Mouse (Mus musculus) forebrain, embryonic 15.5 days (tissue): ENCODE measurements around the gene Plxdc2. TPM values are rescaled to one million over a fixed set of nuclear protein-coding genes. Genes with fewer than 3 reads are reported as not detected.

Experiments
- ATAC-seq: fragments of 200-750 bp; cut with Nextera tagmentation; replicated peaks from 2 replicates; pipeline ENCODE4 v1.8.0; 2017; ENCODE audit warnings: mild to moderate bottlenecking, moderate TSS enrichment, moderate library complexity
- H3K27ac ChIP-seq: fragments of 300-500 bp; sonication (generic); replicated peaks from 2 replicates; pipeline ENCODE4 v1.5.1; 2015; ENCODE audit warnings: mild to moderate bottlenecking, inconsistent platforms
- H3K27me3 ChIP-seq: fragments of 300-500 bp; sonication (generic); 2 replicates; pipeline ENCODE4 v1.6.1; 2015; ENCODE audit warnings: inconsistent platforms
- H3K36me3 ChIP-seq: fragments of 300-500 bp; sonication (generic); 2 replicates; pipeline ENCODE4 v1.6.1; 2015; ENCODE audit warnings: mild to moderate bottlenecking, inconsistent platforms
- H3K4me1 ChIP-seq: fragments of 300-500 bp; sonication (generic); 2 replicates; pipeline ENCODE4 v1.6.1; 2015; ENCODE audit warnings: inconsistent platforms
- H3K4me2 ChIP-seq: fragments of 300-500 bp; sonication (generic); replicated peaks from 2 replicates; pipeline ENCODE4 v1.6.1; 2015; ENCODE audit warnings: mild to moderate bottlenecking, inconsistent platforms
- H3K4me3 ChIP-seq: fragments of 300-500 bp; sonication (generic); 2 replicates; pipeline ENCODE4 v1.5.1; 2015; ENCODE audit warnings: mild to moderate bottlenecking, inconsistent platforms
- H3K9ac ChIP-seq: fragments of 300-500 bp; sonication (generic); replicated peaks from 2 replicates; pipeline ENCODE4 v1.6.1; 2015; ENCODE audit warnings: mild to moderate bottlenecking, inconsistent platforms
- H3K9me3 ChIP-seq: fragments of 300-500 bp; sonication (generic); 2 replicates; pipeline ENCODE4 v1.6.1; 2016; ENCODE audit warnings: inconsistent platforms
- WGBS: fragments of 180-500 bp; shearing (Covaris S2); methylation state at CpG from one replicate; pipeline ENCODE4 v1.1.7; 2015; ENCODE audit warnings: mixed read lengths; 5-methylcytosine and 5-hydroxymethylcytosine counted together
- polyA plus RNA-seq: library from polyadenylated mRNA; unstranded; fragments of >200 nt; fragmentation: Nextera tagmentation; extraction: Ambion mirVana; gene quantifications from 2 replicates; pipeline ENCODE4 v1.2.1, GENCODE M21; 2015

Plxdc2 gene
- polyA plus RNA-seq, 1 experiment from 2014 or later, result 12.8 TPM

DNA sequence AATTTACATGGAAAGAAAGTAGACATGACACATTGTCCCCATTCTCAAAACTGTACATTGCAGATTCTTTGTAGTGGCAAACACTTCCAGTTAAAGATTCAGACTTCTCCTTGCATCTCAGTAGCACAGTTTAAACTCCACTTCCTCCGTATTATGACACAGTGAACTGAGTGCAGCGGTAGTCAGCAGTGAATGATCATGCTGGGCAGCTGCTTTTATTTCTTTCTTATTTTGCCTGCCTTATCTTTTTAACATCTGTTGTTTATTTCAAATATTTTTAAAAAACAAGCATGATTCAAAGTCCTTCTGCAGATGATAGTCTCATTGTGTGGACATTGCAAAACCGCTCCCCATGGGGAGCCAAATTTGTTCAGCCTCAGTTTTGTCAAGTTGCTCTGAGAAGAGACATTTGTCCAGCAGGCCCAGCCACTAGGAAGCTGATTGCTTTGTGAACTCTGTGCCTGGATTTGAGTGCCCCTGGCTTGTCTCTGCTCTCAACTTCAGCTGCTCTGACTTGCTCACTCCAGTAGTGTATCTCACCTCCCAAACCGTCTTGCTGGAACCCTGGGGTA is 9.8 kb downstream of the Plxdc2 start:
- Histone ChIP-seq H3K9ac (no peak overlapping the region), H3K4me3 (no peak overlapping the region), H3K27ac (no peak overlapping the region), H3K27me3 (no peaks in the 10 kb centered on the region), H3K4me1 (no peaks in the 10 kb centered on the region), H3K36me3 (no peaks in the 10 kb centered on the region), H3K9me3 (no peaks in the 10 kb centered on the region), H3K4me2 (no peak overlapping the region)
- WGBS, result 52% methylated on average over 4 of the region's 4 CpGs
- ATAC-seq, result no peak

DNA sequence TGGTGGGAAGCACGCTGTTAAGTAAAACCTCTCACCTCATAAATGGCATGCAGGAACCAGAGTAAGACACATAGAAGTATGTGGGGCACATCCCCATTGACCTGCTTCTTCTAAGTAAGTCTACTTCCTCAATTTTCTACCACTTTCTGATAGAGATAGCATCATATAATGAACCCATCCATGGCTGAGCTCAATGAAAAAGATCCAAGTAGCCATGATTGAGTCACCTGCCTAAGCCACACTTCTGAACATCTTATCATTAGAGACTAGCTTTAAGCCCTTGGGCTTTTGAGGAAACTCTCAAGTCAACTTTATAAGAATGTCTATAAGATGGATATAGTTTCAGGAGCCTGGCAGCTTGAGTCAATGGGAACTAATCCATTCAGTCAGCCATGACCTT is 14.3 kb downstream of the Plxdc2 start:
- WGBS, result 98% methylated on average over 1 of the region's 1 CpGs
- no peaks in the 10 kb centered on the region for H3K27me3 ChIP-seq
- no peak overlapping the region for H3K27ac ChIP-seq
- no peaks in the 10 kb centered on the region for H3K36me3 ChIP-seq
- no peak overlapping the region for H3K4me2 ChIP-seq
- H3K9ac ChIP-seq, result no peak overlapping the region
- no peak for ATAC-seq
- H3K9me3 ChIP-seq, result no peaks in the 10 kb centered on the region
- H3K4me1 ChIP-seq, result no peaks in the 10 kb centered on the region
- H3K4me3 ChIP-seq, result no peak overlapping the region

DNA sequence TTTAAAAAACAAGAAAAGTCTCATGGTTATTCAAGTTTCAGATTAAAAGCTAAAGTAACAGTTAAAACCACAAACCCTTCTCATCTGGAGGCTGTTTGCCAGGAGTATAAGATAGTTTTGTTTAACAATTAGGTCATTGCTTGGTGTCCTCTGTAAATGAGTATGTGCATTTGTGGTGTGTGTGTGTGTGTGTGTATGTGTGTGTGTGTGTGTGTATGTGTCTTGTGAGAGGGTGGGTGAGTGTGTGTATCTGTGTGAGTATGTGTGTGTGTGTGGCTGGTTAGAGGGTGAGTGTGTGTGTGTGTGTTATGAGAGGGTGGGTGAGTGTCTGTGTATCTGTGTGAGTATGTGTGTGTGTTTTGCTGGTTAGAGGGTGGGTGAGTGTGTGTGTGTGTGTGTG is 18.2 kb downstream of the Plxdc2 start:
- no peak overlapping the region for H3K4me2 ChIP-seq
- H3K9me3 ChIP-seq, result no peaks in the 10 kb centered on the region
- ATAC-seq, result no peak
- no peaks in the 10 kb centered on the region for H3K27me3 ChIP-seq
- H3K36me3 ChIP-seq, result no peaks in the 10 kb centered on the region
- H3K27ac ChIP-seq, result no peak overlapping the region
- H3K4me1 ChIP-seq, result no peaks in the 10 kb centered on the region
- no peak overlapping the region for H3K9ac ChIP-seq
- no peak overlapping the region for H3K4me3 ChIP-seq

DNA sequence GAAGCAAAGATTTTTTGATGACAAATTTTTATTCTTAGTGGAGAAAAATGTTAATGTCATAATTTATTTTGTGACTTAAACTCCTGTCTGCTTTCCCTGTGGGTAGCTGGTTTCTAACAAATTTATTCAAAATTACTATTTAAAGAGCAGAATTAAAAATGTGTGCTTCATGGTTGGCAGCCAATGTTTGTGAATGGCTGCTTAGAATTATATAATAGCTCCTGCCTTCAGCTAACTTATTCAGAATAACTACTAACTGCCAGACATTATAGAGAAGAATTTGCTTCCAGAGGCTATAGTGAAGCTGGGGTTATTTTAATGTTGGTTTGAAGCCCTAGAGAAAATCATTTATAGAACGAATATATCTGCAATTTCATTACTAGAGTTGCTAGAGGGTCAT is 30.1 kb downstream of the Plxdc2 start:
- Histone ChIP-seq H3K36me3 (no peaks in the 10 kb centered on the region), H3K4me3 (no peak overlapping the region), H3K9ac (no peak overlapping the region), H3K4me2 (no peak overlapping the region), H3K9me3 (no peaks in the 10 kb centered on the region), H3K27me3 (no peaks in the 10 kb centered on the region), H3K4me1 (no peaks in the 10 kb centered on the region), H3K27ac (no peak overlapping the region)
- ATAC-seq, result no peak
- 87% methylated on average over 1 of the region's 1 CpGs for WGBS

- H3K9ac ChIP-seq, result no peak overlapping the region
- no peaks in the 10 kb centered on the region for H3K36me3 ChIP-seq
- no peak overlapping the region for H3K4me2 ChIP-seq
- H3K4me3 ChIP-seq, result no peak overlapping the region
- no peaks in the 10 kb centered on the region for H3K4me1 ChIP-seq
- H3K9me3 ChIP-seq, result no peaks in the 10 kb centered on the region
- H3K27me3 ChIP-seq, result no peaks in the 10 kb centered on the region
- no peak for ATAC-seq
- no peak overlapping the region for H3K27ac ChIP-seq
Observed at GRCm38 (mm10) chr2:16386692-16387091, 30.6 kb downstream of the Plxdc2 start.

DNA sequence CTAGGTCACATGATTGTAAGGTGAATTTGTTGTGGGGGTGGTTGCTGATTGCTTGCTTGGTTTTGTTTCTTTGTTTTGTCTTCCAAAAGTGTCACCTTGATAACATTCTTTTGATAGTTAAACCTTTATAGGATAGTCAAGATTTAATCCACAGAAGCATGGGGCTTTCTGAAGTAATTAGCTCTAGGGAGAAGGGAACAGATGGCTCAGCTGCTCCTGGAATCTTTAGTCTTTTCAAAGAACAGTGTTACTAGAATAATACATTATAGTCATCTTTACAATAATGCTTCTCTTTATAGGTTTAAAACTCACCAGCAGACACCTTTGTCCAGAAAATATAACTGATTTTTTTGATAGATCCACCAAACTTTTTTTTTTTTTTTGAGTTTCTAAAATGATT is 31.7 kb downstream of the Plxdc2 start:
- ATAC-seq, result no peak
- Histone ChIP-seq H3K4me3 (no peak overlapping the region), H3K9ac (no peak overlapping the region), H3K4me1 (no peaks in the 10 kb centered on the region), H3K9me3 (no peaks in the 10 kb centered on the region), H3K27me3 (no peaks in the 10 kb centered on the region), H3K27ac (no peak overlapping the region), H3K36me3 (no peaks in the 10 kb centered on the region), H3K4me2 (no peak overlapping the region)

DNA sequence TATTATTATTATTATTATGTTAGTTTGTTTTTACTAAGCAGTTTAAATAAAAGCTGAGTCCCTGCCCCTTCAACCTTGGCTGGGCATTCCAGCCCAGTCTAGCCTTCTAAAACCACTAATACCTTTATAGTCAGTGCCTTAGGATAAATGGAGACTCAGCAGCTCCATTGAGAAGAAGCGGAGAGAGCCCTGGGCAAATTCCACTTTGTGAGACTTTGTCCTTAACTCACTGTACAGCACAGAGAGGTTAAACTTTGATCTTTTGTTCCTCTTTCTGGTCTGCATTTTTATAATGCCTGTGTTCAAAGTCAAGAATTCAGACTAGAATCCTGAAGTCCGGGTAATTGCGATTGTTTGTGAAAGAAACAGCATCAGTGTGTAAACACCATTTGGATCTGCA is 41.4 kb downstream of the Plxdc2 start:
- 79% methylated on average over 3 of the region's 3 CpGs for WGBS
- H3K36me3 ChIP-seq, result no peaks in the 10 kb centered on the region
- H3K4me2 ChIP-seq, result no peak overlapping the region
- no peak for ATAC-seq
- no peak overlapping the region for H3K9ac ChIP-seq
- H3K4me3 ChIP-seq, result no peak overlapping the region
- H3K4me1 ChIP-seq, result no peaks in the 10 kb centered on the region
- H3K9me3 ChIP-seq, result no peaks in the 10 kb centered on the region
- H3K27ac ChIP-seq, result no peak overlapping the region
- no peaks in the 10 kb centered on the region for H3K27me3 ChIP-seq

GRCm38 (mm10) chr2:16398006-16398405 is 41.9 kb downstream of the Plxdc2 start:
- no peaks in the 10 kb centered on the region for H3K4me1 ChIP-seq
- H3K9ac ChIP-seq, result no peak overlapping the region

DNA sequence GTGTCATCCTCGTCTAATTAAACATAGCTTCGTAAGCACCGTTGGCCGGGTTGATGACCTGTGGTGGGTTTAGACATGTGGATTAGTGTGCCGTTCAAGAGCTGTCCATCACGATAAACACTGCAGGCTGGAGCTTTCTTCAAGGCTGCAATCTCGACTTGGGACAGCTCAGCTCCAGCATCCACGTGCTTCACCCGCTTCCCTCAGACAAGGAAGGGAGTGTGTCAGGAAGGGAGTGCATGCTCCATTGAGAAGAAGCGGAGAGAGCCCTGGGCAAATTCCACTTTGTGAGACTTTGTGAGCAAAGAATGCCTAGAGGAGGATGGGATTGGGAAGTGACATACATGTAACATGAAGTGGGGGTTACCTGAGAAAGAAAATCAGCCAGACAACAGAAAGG is 42.8 kb downstream of the Plxdc2 start:
- no peak for ATAC-seq
- H3K27me3 ChIP-seq, result no peaks in the 10 kb centered on the region
- H3K4me1 ChIP-seq, result no peaks in the 10 kb centered on the region
- H3K9me3 ChIP-seq, result no peaks in the 10 kb centered on the region
- no peak overlapping the region for H3K4me2 ChIP-seq
- H3K27ac ChIP-seq, result no peak overlapping the region
- H3K36me3 ChIP-seq, result no peaks in the 10 kb centered on the region
- H3K4me3 ChIP-seq, result no peak overlapping the region
- 74% methylated on average over 10 of the region's 10 CpGs for WGBS
- H3K9ac ChIP-seq, result no peak overlapping the region

More at GRCm38 (mm10) chr2:16398006-16398405, 41.9 kb downstream of the Plxdc2 start:
- Histone ChIP-seq H3K4me3 (no peak overlapping the region), H3K9me3 (no peaks in the 10 kb centered on the region), H3K27me3 (no peaks in the 10 kb centered on the region), H3K4me2 (no peak overlapping the region), H3K36me3 (no peaks in the 10 kb centered on the region), H3K27ac (no peak overlapping the region)
- no peak for ATAC-seq
- WGBS, result 93% methylated on average over 1 of the region's 1 CpGs

DNA sequence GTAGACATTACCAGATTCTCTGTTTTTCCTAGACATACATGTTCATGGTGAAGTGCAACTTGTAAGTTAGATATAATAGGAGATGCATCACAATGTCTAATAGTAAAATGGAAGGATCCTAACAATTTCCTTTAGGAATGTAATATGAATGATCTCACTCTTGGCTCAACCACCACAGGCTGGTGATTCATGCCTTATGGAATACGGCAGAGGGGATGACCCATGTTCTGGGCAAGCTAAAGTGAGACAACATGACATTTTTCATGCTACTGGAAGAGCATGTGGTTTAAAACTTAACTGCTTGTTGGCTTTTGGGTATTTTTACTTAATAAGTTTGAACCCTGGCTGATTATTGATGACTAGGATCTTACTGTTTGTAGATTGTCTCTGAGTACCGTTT is 50.4 kb downstream of the Plxdc2 start:
- WGBS, result 85% methylated on average over 2 of the region's 2 CpGs
- no peaks in the 10 kb centered on the region for H3K9me3 ChIP-seq
- no peaks in the 10 kb centered on the region for H3K36me3 ChIP-seq

GRCm38 (mm10) chr2:16414340-16414976 is 58.4 kb downstream of the Plxdc2 start:
- Histone ChIP-seq H3K9ac (no peak overlapping the region), H3K27ac (no peak overlapping the region), H3K36me3 (no peaks in the 10 kb centered on the region), H3K4me3 (no peak overlapping the region), H3K4me2 (no peak overlapping the region), H3K27me3 (no peaks in the 10 kb centered on the region), H3K4me1 (no peaks in the 10 kb centered on the region), H3K9me3 (no peaks in the 10 kb centered on the region)
- no peak for ATAC-seq
- WGBS, result 69% methylated on average over 3 of the region's 3 CpGs

More for the DNA sequence above, 50.4 kb downstream of the Plxdc2 start:
- no peak for ATAC-seq
- Histone ChIP-seq H3K27ac (no peak overlapping the region), H3K4me3 (no peak overlapping the region), H3K4me2 (no peak overlapping the region), H3K9ac (no peak overlapping the region), H3K27me3 (no peaks in the 10 kb centered on the region), H3K4me1 (no peaks in the 10 kb centered on the region)

GRCm38 (mm10) chr2:16439030-16439429 is 82.9 kb downstream of the Plxdc2 start:
- no peaks in the 10 kb centered on the region for H3K36me3 ChIP-seq
- no peak for ATAC-seq
- H3K4me2 ChIP-seq, result no peak overlapping the region
- no peaks in the 10 kb centered on the region for H3K9me3 ChIP-seq
- H3K4me3 ChIP-seq, result no peak overlapping the region
- 82% methylated on average over 5 of the region's 5 CpGs for WGBS
- H3K4me1 ChIP-seq, result no peaks in the 10 kb centered on the region
- H3K27me3 ChIP-seq, result no peaks in the 10 kb centered on the region
- H3K9ac ChIP-seq, result no peak overlapping the region
- H3K27ac ChIP-seq, result no peak overlapping the region

GRCm38 (mm10) chr2:16442643-16443042 is 86.5 kb downstream of the Plxdc2 start:
- Histone ChIP-seq H3K36me3 (no peaks in the 10 kb centered on the region), H3K9ac (no peak overlapping the region), H3K27ac (no peak overlapping the region), H3K9me3 (no peaks in the 10 kb centered on the region), H3K4me2 (no peak overlapping the region), H3K27me3 (no peaks in the 10 kb centered on the region), H3K4me3 (no peak overlapping the region), H3K4me1 (no peaks in the 10 kb centered on the region)
- no peak for ATAC-seq
- 80% methylated on average over 2 of the region's 2 CpGs for WGBS
